Mouse (Mus musculus): ENCODE results near the gene Aatf. TPM values are rescaled to one million over a fixed set of nuclear protein-coding genes. Genes with fewer than 3 reads are reported as not detected.

The Aatf gene
- polyA plus RNA-seq, 1 experiment from 2014 or later, result 63.2 TPM

- DNase-seq (ENCODE audit: extremely low spot score, low spot score), result peak; percentile 44
- Histone ChIP-seq H3K27ac (no peak overlapping the region), H3K36me3 (replicated peaks) (no peaks in the 10 kb centered on the region), H3K4me1 (peaks cover 27% of the 10 kb centered on the region), H3K27me3 (ENCODE audit: poor library complexity, severe bottlenecking) (peaks cover 100% of the 10 kb centered on the region), H3K4me3 (no peak overlapping the region; the same call in 1 of the 2 replicates), H3K9me3 (0 out of 2 replicates have a peak, but pooled peaks cover 3% of the 10 kb centered on the region)
- WGBS, result 2% methylated on average over 34 of the region's 34 CpGs
Measured at GRCm38 (mm10) chr11:84519576-84520268, 6.4 kb upstream of the Aatf start.

GRCm38 (mm10) chr11:84519036-84519435, 5.7 kb upstream of the Aatf start:
- Histone ChIP-seq H3K27ac (no peak overlapping the region), H3K9me3 (0 out of 2 replicates have a peak, but pooled peaks cover 3% of the 10 kb centered on the region), H3K4me3 (no peak overlapping the region), H3K36me3 (replicated peaks) (no peaks in the 10 kb centered on the region), H3K4me1 (peaks cover 23% of the 10 kb centered on the region), H3K27me3 (ENCODE audit: poor library complexity, severe bottlenecking) (peaks cover 100% of the 10 kb centered on the region)
- DNase-seq (ENCODE audit: extremely low spot score, low spot score), result peak; percentile 33
- 1% methylated on average over 12 of the region's 12 CpGs for WGBS

- Histone ChIP-seq H3K27me3 (ENCODE audit: poor library complexity, severe bottlenecking) (peaks cover 94% of the 10 kb centered on the region), H3K4me1 (peaks cover 23% of the 10 kb centered on the region), H3K36me3 (replicated peaks) (no peaks in the 10 kb centered on the region), H3K9me3 (0 out of 2 replicates have a peak, but pooled peaks cover 3% of the 10 kb centered on the region), H3K4me3 (no peak overlapping the region), H3K27ac (no peak overlapping the region)
- DNase-seq (ENCODE audit: extremely low spot score, low spot score), result no peak
- 21% methylated on average over 5 of the region's 5 CpGs for WGBS
Measured at GRCm38 (mm10) chr11:84518261-84518660, 4.9 kb upstream of the Aatf start.

GRCm38 (mm10) chr11:84517431-84517830, 4.1 kb upstream of the Aatf start:
- 11% methylated on average over 2 of the region's 2 CpGs for WGBS
- Histone ChIP-seq H3K9me3 (0 out of 2 replicates have a peak, but pooled peaks cover 3% of the 10 kb centered on the region), H3K4me1 (peaks cover 25% of the 10 kb centered on the region), H3K27ac (no peak overlapping the region), H3K4me3 (no peak overlapping the region), H3K27me3 (ENCODE audit: poor library complexity, severe bottlenecking) (peaks cover 86% of the 10 kb centered on the region), H3K36me3 (replicated peaks) (no peaks in the 10 kb centered on the region)
- no peak for DNase-seq (ENCODE audit: extremely low spot score, low spot score)

GRCm38 (mm10) chr11:84516501-84517240, 3.3 kb upstream of the Aatf start:
- H3K27ac ChIP-seq, result no peak overlapping the region

DNA sequence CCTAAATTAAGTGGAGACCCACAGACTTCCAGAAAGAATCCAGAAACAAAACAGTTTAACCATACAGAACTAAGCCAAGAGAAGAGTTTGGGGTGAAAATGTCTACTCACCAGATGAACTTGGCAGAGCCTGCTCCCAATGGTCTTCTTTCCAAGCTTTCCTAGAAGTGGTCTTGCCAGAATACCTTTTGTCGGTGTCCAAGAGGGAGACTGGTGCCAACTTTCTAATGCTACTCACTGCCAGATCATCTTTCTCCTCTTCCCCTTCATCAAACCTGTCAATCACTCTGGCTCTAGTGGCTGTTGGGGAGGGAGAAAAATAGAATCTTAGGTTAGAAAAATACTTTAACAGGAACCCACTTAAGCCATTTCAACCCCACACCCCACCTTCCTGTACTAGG, 1.3 kb downstream of the Aatf start:
- peaks cover 32% of the 10 kb centered on the region for H3K27me3 ChIP-seq (ENCODE audit: poor library complexity, severe bottlenecking)
- no peak overlapping the region for H3K27ac ChIP-seq
- peaks cover 25% of the 10 kb centered on the region for H3K4me1 ChIP-seq
- 86% methylated on average over 1 of the region's 1 CpGs for WGBS
- peaks cover 47% of the 10 kb centered on the region for H3K36me3 ChIP-seq (replicated peaks)
- no peaks in the 10 kb centered on the region for H3K9me3 ChIP-seq
- peak overlapping the region; percentile 77 for H3K4me3 ChIP-seq
- DNase-seq (ENCODE audit: extremely low spot score, low spot score), result no peak

More at GRCm38 (mm10) chr11:84516501-84517240, 3.3 kb upstream of the Aatf start:
- H3K36me3 ChIP-seq (replicated peaks), result peaks cover 4% of the 10 kb centered on the region
- H3K4me1 ChIP-seq, result peaks cover 31% of the 10 kb centered on the region
- H3K4me3 ChIP-seq, result no peak overlapping the region
- 0 out of 2 replicates have a peak, but pooled peaks cover 3% of the 10 kb centered on the region for H3K9me3 ChIP-seq
- 4% methylated on average over 14 of the region's 14 CpGs for whole genome bisulfite sequencing
- peak; percentile 28 for DNase-seq (ENCODE audit: extremely low spot score, low spot score)
- H3K27me3 ChIP-seq (ENCODE audit: poor library complexity, severe bottlenecking), result peaks cover 78% of the 10 kb centered on the region

GRCm38 (mm10) chr11:84504296-84504695, 9.0 kb downstream of the Aatf start:
- Histone ChIP-seq H3K27ac (no peak overlapping the region), H3K27me3 (ENCODE audit: poor library complexity, severe bottlenecking) (no peaks in the 10 kb centered on the region), H3K4me3 (no peak overlapping the region), H3K4me1 (no peaks in the 10 kb centered on the region), H3K9me3 (peaks cover 5% of the 10 kb centered on the region; the same call in 1 of the 2 replicates), H3K36me3 (replicated peaks) (peaks cover 91% of the 10 kb centered on the region)
- no peak for DNase-seq (ENCODE audit: extremely low spot score, low spot score)
- WGBS, result 95% methylated on average over 1 of the region's 1 CpGs

GRCm38 (mm10) chr11:84497944-84498343, 15.4 kb downstream of the Aatf start:
- Histone ChIP-seq H3K4me1 (peaks cover 16% of the 10 kb centered on the region), H3K36me3 (replicated peaks) (peaks cover 49% of the 10 kb centered on the region), H3K9me3 (no peaks in the 10 kb centered on the region), H3K4me3 (no peak overlapping the region), H3K27ac (no peak overlapping the region), H3K27me3 (ENCODE audit: poor library complexity, severe bottlenecking) (no peaks in the 10 kb centered on the region)
- WGBS, result 83% methylated on average over 2 of the region's 2 CpGs
- DNase-seq (ENCODE audit: extremely low spot score, low spot score), result no peak

DNA sequence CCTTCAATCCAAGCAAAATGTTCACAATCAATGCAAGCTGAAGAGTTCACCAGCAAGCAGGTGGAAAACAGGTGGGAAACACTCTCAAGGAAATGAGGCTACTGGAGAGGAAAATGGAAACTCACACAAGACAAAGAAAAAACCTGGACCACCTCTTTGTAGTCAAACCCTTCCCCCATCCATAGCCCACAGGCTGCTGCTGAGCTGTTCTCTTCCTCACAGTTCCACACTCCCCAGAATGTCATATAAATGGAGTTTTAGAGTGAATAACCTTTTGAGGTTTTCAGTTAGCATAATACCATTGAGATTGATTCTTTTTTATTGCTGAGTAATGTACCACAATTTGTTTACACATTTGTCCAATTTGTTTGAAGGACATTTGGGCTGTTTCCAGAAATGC, 16.4 kb downstream of the Aatf start:
- no peak for DNase-seq (ENCODE audit: extremely low spot score, low spot score)
- Histone ChIP-seq H3K4me1 (peaks cover 16% of the 10 kb centered on the region), H3K27me3 (ENCODE audit: poor library complexity, severe bottlenecking) (no peaks in the 10 kb centered on the region), H3K36me3 (replicated peaks) (peaks cover 48% of the 10 kb centered on the region), H3K9me3 (no peaks in the 10 kb centered on the region), H3K27ac (no peak overlapping the region), H3K4me3 (no peak overlapping the region)

DNA sequence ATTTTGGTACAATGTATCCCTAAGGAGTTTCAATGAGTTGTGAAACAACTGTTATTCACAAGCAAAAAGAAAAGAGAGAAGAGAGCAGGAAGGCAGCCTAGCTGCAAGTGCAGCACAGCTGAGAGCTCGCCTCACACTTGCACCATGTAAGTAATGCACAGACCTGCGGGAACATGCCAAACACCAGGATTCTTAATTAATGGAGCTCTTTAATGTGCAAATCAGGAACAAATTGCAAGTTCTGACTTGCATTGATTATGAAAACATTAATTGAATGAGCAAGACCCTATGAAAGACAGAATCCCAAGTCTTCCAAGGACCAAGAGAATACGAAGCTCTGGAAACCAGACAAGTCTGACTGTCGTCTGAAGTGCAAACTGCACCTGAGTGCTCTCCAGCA, 17.5 kb downstream of the Aatf start:
- Histone ChIP-seq H3K27ac (no peak overlapping the region), H3K4me3 (no peak overlapping the region), H3K4me1 (peaks cover 16% of the 10 kb centered on the region), H3K9me3 (no peaks in the 10 kb centered on the region), H3K27me3 (ENCODE audit: poor library complexity, severe bottlenecking) (no peaks in the 10 kb centered on the region), H3K36me3 (replicated peaks) (peaks cover 49% of the 10 kb centered on the region)
- WGBS, result 78% methylated on average over 4 of the region's 4 CpGs
- DNase-seq (ENCODE audit: extremely low spot score, low spot score), result no peak

- WGBS, result 49% methylated on average over 7 of the region's 7 CpGs
- Histone ChIP-seq H3K9me3 (no peaks in the 10 kb centered on the region), H3K27me3 (ENCODE audit: poor library complexity, severe bottlenecking) (no peaks in the 10 kb centered on the region), H3K27ac (no peak overlapping the region), H3K4me1 (peaks cover 32% of the 10 kb centered on the region), H3K36me3 (replicated peaks) (no peaks in the 10 kb centered on the region), H3K4me3 (no peak overlapping the region)
- no peak for DNase-seq (ENCODE audit: extremely low spot score, low spot score)
Measured at GRCm38 (mm10) chr11:84481661-84482060, 31.7 kb downstream of the Aatf start.

DNA sequence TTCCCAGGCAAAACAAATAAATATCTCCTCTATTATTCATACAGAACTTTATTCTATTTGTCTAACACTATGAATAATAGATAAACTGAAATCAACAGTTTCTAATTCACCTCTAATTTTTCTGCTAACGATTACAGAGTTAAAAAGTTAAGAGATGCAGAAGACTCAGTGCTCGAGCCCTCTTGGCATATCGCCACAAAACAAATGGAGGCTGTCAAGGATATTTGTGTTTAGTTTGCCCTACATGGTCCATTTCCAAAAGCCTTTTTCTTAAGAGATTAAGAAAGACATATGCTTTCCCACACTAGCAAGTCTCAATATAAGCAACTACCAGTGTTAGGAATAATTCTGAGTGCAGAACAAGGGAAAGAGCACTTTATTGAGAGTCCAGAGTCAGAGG, 32.9 kb downstream of the Aatf start:
- 89% methylated on average over 3 of the region's 3 CpGs for WGBS
- no peak overlapping the region for H3K4me3 ChIP-seq
- H3K9me3 ChIP-seq, result no peaks in the 10 kb centered on the region
- no peaks in the 10 kb centered on the region for H3K27me3 ChIP-seq (ENCODE audit: poor library complexity, severe bottlenecking)
- no peak overlapping the region for H3K27ac ChIP-seq
- peaks cover 32% of the 10 kb centered on the region for H3K4me1 ChIP-seq
- DNase-seq (ENCODE audit: extremely low spot score, low spot score), result no peak
- H3K36me3 ChIP-seq (replicated peaks), result no peaks in the 10 kb centered on the region

- Histone ChIP-seq H3K4me3 (no peak overlapping the region), H3K36me3 (replicated peaks) (peaks cover 8% of the 10 kb centered on the region), H3K9me3 (no peaks in the 10 kb centered on the region), H3K4me1 (peaks cover 22% of the 10 kb centered on the region), H3K27me3 (ENCODE audit: poor library complexity, severe bottlenecking) (no peaks in the 10 kb centered on the region), H3K27ac (no peak overlapping the region)
- 96% methylated on average over 2 of the region's 2 CpGs for WGBS
- no peak for DNase-seq (ENCODE audit: extremely low spot score, low spot score)
Measured at GRCm38 (mm10) chr11:84476641-84477040, 36.7 kb downstream of the Aatf start.
